Mouse (Mus musculus) hematopoietic multipotent progenitor cell, adult 10-12 weeks (in vitro differentiated cells): ENCODE results near the gene Det1. TPM values are rescaled to one million over a fixed set of nuclear protein-coding genes. Genes with fewer than 3 reads are reported as not detected.

Source experiments
- polyA plus RNA-seq: library from polyadenylated mRNA; stranded (reverse); fragments of >175 nt; gene quantifications from 2 replicates; pipeline ENCODE4 v1.2.3, GENCODE M21; 2012; ENCODE audit warnings: low replicate concordance

The Det1 gene
- 5.8 and 9.2 TPM in 2 replicates for polyA plus RNA-seq

GRCm38 (mm10) chr7:78846737-78847434 is at the start of gene Det1:
Gene Det1 (minus strand): TSS chr7:78847263.

GRCm38 (mm10) chr7:78895653-78896333 is 48.7 kb upstream of the Det1 start, which contains the start of gene Aen:
Gene Aen (plus strand): TSS chr7:78895854.

DNA sequence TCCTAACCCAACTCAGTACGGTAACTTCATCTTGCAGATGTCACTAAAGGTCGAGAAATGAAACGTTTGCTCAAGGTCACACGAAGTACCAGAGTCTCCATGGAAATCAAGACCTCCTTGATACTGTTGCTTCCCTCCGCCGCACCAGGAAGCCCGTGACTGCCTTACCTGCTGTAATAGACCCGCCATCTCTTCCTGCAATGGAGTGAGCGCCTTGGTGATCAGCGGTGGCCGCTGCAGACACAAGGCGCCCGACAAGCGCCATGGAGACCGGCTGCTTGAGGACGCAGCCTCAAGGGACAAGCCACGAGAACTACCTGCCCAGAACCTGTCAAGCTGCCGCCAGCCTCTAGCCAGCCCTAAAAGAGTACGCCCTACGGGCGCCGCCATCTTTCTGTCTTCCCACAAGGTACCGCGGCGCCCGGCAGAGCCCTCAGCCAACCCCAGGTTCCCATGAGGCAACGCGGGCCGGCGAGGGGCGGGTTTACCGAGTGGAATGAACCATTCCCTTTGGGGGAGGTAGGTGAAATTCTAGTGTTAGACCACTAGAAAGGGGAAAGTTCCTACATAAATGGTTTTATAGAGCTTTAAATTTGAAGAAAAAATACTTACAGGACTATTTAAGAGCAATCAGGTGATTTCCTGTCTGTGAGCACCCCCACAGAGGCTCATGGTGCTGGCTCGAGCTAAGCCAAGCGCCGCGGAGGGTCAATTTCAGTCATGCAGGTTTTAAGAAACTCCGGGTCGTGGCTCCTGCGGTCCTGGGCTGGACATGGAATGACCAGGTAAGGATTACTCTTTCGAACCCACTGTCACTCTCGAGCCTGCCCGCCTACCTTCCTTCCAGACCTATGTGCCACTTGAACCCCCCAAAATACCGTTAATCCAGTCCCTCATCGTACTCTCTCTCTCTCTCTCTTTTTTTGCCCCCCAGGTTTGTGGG is 64.2 kb downstream of the Det1 start, which contains the start of the genes Mrps11 and Mrpl46:
Gene Mrps11 (plus strand): TSS at position 481 of the 943 bp plus-strand sequence.
Gene Mrpl46 (minus strand): TSS at position 893 of the 943 bp plus-strand sequence.

Other genes starting within 250 kb of the Det1 start
- gene Ntrk3, start 109.3 kb downstream of the Det1 start, polyA plus RNA-seq: 2.0 and 2.5 TPM in 2 replicates
- 23.0 and 28.8 TPM in 2 replicates for gene Mrps11, start 64.1 kb downstream of the Det1 start, polyA plus RNA-seq
- 1.9 and 11.4 TPM in 2 replicates for gene Mrpl46, start 63.7 kb downstream of the Det1 start, polyA plus RNA-seq
- gene Aen, start 48.6 kb upstream of the Det1 start, polyA plus RNA-seq: 16.8 and 41.5 TPM in 2 replicates
- 27.4 and 83.1 TPM in 2 replicates for gene Isg20, start 66.2 kb upstream of the Det1 start, polyA plus RNA-seq
- gene Acan, start 206.2 kb upstream of the Det1 start, polyA plus RNA-seq: not detected in 2 replicates